Mouse (Mus musculus) G1E (cell line): ENCODE measurements around the gene Gm21488. TPM values are rescaled to one million over a fixed set of nuclear protein-coding genes. Genes with fewer than 3 reads are reported as not detected.
"Not testable (repeated sequence)": the region's sequence is repeated elsewhere in the genome, so short reads cannot be mapped to it uniquely, and the experiment has no call there.

Experiments used
- ATAC-seq: 2 replicates; pipeline ENCODE4 v1.8.0; 2016; ENCODE audit warnings: mild to moderate bottlenecking; ENCODE audit not compliant: insufficient number of reproducible peaks, poor library complexity, low FRiP score, severe bottlenecking; ENCODE audit errors: extremely low read depth
- DNase-seq: peaks from one replicate; pipeline ENCODE4 v3.0.0; 2012; ENCODE audit warnings: low spot score
- H3K27me3 ChIP-seq: 2 replicates; pipeline ENCODE4 v1.6.1; 2012; ENCODE audit warnings: mild to moderate bottlenecking, low read length, inconsistent platforms; ENCODE audit not compliant: insufficient read depth
- H3K36me3 ChIP-seq: replicated peaks from 2 replicates; pipeline ENCODE3; 2012; ENCODE audit warnings: mild to moderate bottlenecking, inconsistent platforms
- H3K4me1 ChIP-seq: 2 replicates; pipeline ENCODE4 v1.6.1; 2012; ENCODE audit warnings: low read depth, low read length, inconsistent platforms, mixed read lengths; ENCODE audit not compliant: insufficient read depth
- H3K4me3 ChIP-seq: 2 replicates; pipeline ENCODE4 v1.5.1; 2012; ENCODE audit warnings: low read depth, mild to moderate bottlenecking, inconsistent platforms, low read length, moderate library complexity, mixed read lengths
- H3K9me3 ChIP-seq: replicated peaks from 2 replicates; pipeline ENCODE4 v1.6.1; 2012; ENCODE audit warnings: inconsistent platforms
- polyA plus RNA-seq: library from polyadenylated mRNA; stranded (reverse); fragments of >175 nt; gene quantifications from 2 replicates; pipeline ENCODE4 v1.2.3, GENCODE M21; 2012
- total RNA-seq, 2 experiments: library from RNA; stranded (forward) in 1 of 2; stranded (reverse) in 1 of 2; fragments of 200-1000 nt in 1 of 2; fragments of >200 nt in 1 of 2; fragmentation: Nextera tagmentation in 1 of 2; gene quantifications; 2 replicates each; pipeline ENCODE4 v1.2.3; 2014 to 2017

Gm21488 gene
- total RNA-seq (2014; fragmentation: Nextera tagmentation) (not detected in 2 replicates), total RNA-seq (2017) (not detected in 2 replicates), polyA plus RNA-seq (not detected in 2 replicates)

- DNase-seq, H3K27me3 ChIP-seq, H3K9me3 ChIP-seq, H3K36me3 ChIP-seq, H3K4me3 ChIP-seq, ATAC-seq, H3K4me1 ChIP-seq: not testable (repeated sequence)
Measured at GRCm38 (mm10) chrY:27521820-27522219, at the start of gene Gm21488. Gm21488 (minus strand) TSS chrY:27521920.
